In the genomic region with DNA sequence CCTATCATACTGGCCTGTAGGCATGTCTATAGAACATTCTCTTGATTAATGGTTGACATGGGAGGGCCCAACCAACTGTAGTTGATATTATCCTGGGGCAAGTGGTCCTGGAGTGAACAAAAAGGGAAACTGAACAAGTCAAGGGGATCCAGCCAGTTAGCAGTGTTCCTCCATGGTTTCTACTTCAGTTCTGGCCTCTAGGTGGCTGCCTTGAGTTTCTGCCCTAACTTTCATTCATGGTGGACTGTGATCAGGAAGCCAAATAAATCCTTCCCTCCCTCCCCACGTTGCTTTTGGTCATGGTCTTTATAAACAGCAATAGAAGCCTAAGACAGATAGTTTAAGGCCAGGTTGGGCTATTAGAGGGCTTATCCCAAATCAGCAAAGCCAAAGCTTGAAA, we compare ENCODE assay signal across 12 mouse cellular contexts. TPM values are rescaled to one million over a fixed set of nuclear protein-coding genes. Genes with fewer than 3 reads are reported as not detected.
A peak's percentile ranks its signal among the peaks of the same experiment; 100 is the strongest.
DNase-seq lines count a peak whose midpoint lies in the region; ATAC-seq and TF ChIP-seq lines count a peak whose summit lies in the region.
"Had no signal": no experiment of that assay in that cellular context is flagged by ENCODE, and none has a peak within 500 bp of the region (broad histone marks: within the 10 kb centered on the region; RNA-seq: fewer than 3 reads in every experiment).

No protein-coding gene starts in this region.

- no peaks in the 10 kb centered on the region for H3K9me3 ChIP-seq in forebrain, postnatal 0 days (ENCODE audit: low read length)
- H3K9me3 ChIP-seq in forebrain, embryonic 16.5 days (ENCODE audit: control insufficient read depth, low read length) = no peaks in the 10 kb centered on the region
- H3K9me3 ChIP-seq: neural tube, embryonic 15.5 days had no signal

- no peak overlapping the region for H3K4me3 ChIP-seq in forebrain, postnatal 0 days (ENCODE audit: low read depth, low read length)
- no peak overlapping the region for H3K4me3 ChIP-seq in forebrain, embryonic 16.5 days (replicated peaks; ENCODE audit: low read length)
- H3K4me3 ChIP-seq in lung, adult 2 months (replicated peaks; ENCODE audit: extremely low read depth, low read depth, low read length) = no peak overlapping the region
- H3K4me3 ChIP-seq: neural tube, embryonic 15.5 days had no signal

- peaks cover 8% of the 10 kb centered on the region; the same call in 1 of the 2 replicates for H3K4me1 ChIP-seq in forebrain, postnatal 0 days (ENCODE audit: insufficient read depth)
- peaks cover 12% of the 10 kb centered on the region for H3K4me1 ChIP-seq in forebrain, embryonic 16.5 days (replicated peaks; ENCODE audit: control insufficient read depth, insufficient read depth, low read length)
- H3K4me1 ChIP-seq in lung, adult 2 months (ENCODE audit: control insufficient read depth, insufficient read depth, low read length) = peaks cover 6% of the 10 kb centered on the region

- H3K4me2 ChIP-seq in forebrain, postnatal 0 days (ENCODE audit: low read depth) = no peak overlapping the region
- no peak overlapping the region for H3K4me2 ChIP-seq in forebrain, embryonic 16.5 days (ENCODE audit: low read length)
- H3K4me2 ChIP-seq: neural tube, embryonic 15.5 days had no signal

- no peak for DNase-seq in forebrain, postnatal 0 days
- no peak for DNase-seq in lung, adult 2 months
- no peak for DNase-seq in lung, postnatal 10 days
- peak; percentile 36 for DNase-seq in thymus, postnatal 4 days
- DNase-seq in left cerebral cortex, adult 9 months (ENCODE audit: low spot score in 2 of 2) = no peak
- DNase-seq in layer of hippocampus, postnatal 25 days (ENCODE audit: extremely low spot score in 1 of 2, low spot score in 1 of 2) = no peak
- DNase-seq: cerebellum, adult 8-10 months; layer of hippocampus, postnatal 36 days had no signal

- H3K27me3 ChIP-seq in forebrain, postnatal 0 days (ENCODE audit: insufficient read depth, low read length) = peaks cover 14% of the 10 kb centered on the region
- H3K27me3 ChIP-seq in forebrain, embryonic 16.5 days (replicated peaks; ENCODE audit: control insufficient read depth, insufficient read depth, low read length) = 0 out of 2 replicates have a peak, but pooled peaks cover 5% of the 10 kb centered on the region

- WGBS in forebrain, postnatal 0 days = 19% methylated on average over 1 of the region's 1 CpGs
- 30% methylated on average over 1 of the region's 1 CpGs for WGBS in forebrain, embryonic 16.5 days
- 3% methylated on average over 1 of the region's 1 CpGs for WGBS in lung, adult 2 months

- peak; percentile 51 for TF ChIP-seq CTCF in forebrain, postnatal 0 days (IDR thresholded peaks at IDR 0.05; ENCODE audit: low read depth)
- peak; percentile 50 for TF ChIP-seq CTCF in lung, adult 2 months (IDR thresholded peaks at IDR 0.05; ENCODE audit: insufficient read depth, low read length)

- no peaks in the 10 kb centered on the region for H3K36me3 ChIP-seq in forebrain, postnatal 0 days (ENCODE audit: insufficient read depth)
- H3K36me3 ChIP-seq in forebrain, embryonic 16.5 days (ENCODE audit: control insufficient read depth, insufficient read depth) = no peaks in the 10 kb centered on the region
- H3K36me3 ChIP-seq: neural tube, embryonic 15.5 days had no signal

- ATAC-seq in forebrain, postnatal 0 days = no peak
- ATAC-seq in forebrain, embryonic 16.5 days = no peak
- peak; percentile 44; the same call in 1 of the 2 replicates for ATAC-seq in granulocyte monocyte progenitor cell, adult 5-6 weeks (replicated peaks; ENCODE audit: poor library complexity, severe bottlenecking)

- no peak overlapping the region for H3K27ac ChIP-seq in forebrain, postnatal 0 days (ENCODE audit: low read depth, low read length)
- H3K27ac ChIP-seq in forebrain, embryonic 16.5 days (ENCODE audit: low read length) = no peak overlapping the region
- H3K27ac ChIP-seq: macrophage; neural tube, embryonic 15.5 days had no signal

- H3K9ac ChIP-seq in forebrain, postnatal 0 days = no peak overlapping the region
- H3K9ac ChIP-seq in forebrain, embryonic 16.5 days (replicated peaks; ENCODE audit: low read depth, low read length) = no peak overlapping the region
- H3K9ac ChIP-seq: neural tube, embryonic 15.5 days had no signal

- TF ChIP-seq POLR2A in lung, adult 2 months (IDR thresholded peaks at IDR 0.05; ENCODE audit: borderline replicate concordance, extremely low read depth, low read depth, low read length) = no peak

RNA-seq across cellular contexts. Expression of gene Cemip, which starts 3.5 kb away (rescaled TPM):
- total RNA-seq in forebrain, postnatal 0 days (2014; rRNA removed) = 4.4 and 5.5 TPM in 2 replicates
- polyA plus RNA-seq in forebrain, postnatal 0 days (2015; fragmentation: Nextera tagmentation; extraction: Ambion mirVana) = 0.20 and 0.34 TPM in 2 replicates
- polyA plus RNA-seq in forebrain, embryonic 16.5 days (2015; fragmentation: Nextera tagmentation; extraction: Ambion mirVana) = 0.51 and 0.60 TPM in 2 replicates
- 0.33 and 0.65 TPM in 2 replicates for polyA plus RNA-seq in lung, adult 2 months (2012; rRNA removed)
- total RNA-seq in granulocyte monocyte progenitor cell, adult 5-6 weeks (2014; fragmentation: Nextera tagmentation) = not detected in 2 replicates
- not detected in 2 replicates for total RNA-seq in granulocyte monocyte progenitor cell, adult 5-6 weeks (2017)
- 10 to 100 TPM; 21.6 to 25.9 TPM for total RNA-seq in layer of hippocampus, postnatal 25 days (2021)
